Mouse (Mus musculus) sigmoid colon, adult 10 weeks (tissue): ENCODE measurements around the gene Dolpp1. TPM values are rescaled to one million over a fixed set of nuclear protein-coding genes. Genes with fewer than 3 reads are reported as not detected.

ENCODE experiments used
- polyA plus RNA-seq: library from polyadenylated mRNA; stranded (reverse); fragments of 350-450 nt; fragmentation: Illumina TruSeq; extraction: RNeasy Lipid Tissue Mini Kit (QIAGEN cat#74804); gene quantifications from one replicate; pipeline ENCODE4 v1.2.3, GENCODE M21; 2014; ENCODE audit warnings: low read depth, low replicate concordance

Dolpp1 gene
- 3.6 TPM for polyA plus RNA-seq

GRCm38 (mm10) chr2:30392114-30392576, at the start of gene Dolpp1:
TSS of gene Dolpp1 (plus strand) at chr2:30392254.

GRCm38 (mm10) chr2:30358533-30359531, 33.2 kb upstream of the Dolpp1 start, which contains the start of gene Sh3glb2:
TSS of gene Sh3glb2 (minus strand) at chr2:30359337.

GRCm38 (mm10) chr2:30363773-30364650, 28.0 kb upstream of the Dolpp1 start, which contains the start of gene Miga2:
TSS of gene Miga2 (plus strand) at chr2:30364233.

GRCm38 (mm10) chr2:30415157-30415935, 23.3 kb downstream of the Dolpp1 start, which contains the start of gene Crat:
TSS of gene Crat (minus strand) at chr2:30415813.

GRCm38 (mm10) chr2:30415936-30416648, 24.0 kb downstream of the Dolpp1 start, which contains the start of gene Ptpa:
TSS of gene Ptpa (plus strand) at chr2:30416039.

Other genes with a start within 250 kb of the Dolpp1 start
- gene Endog, start 220.8 kb upstream of the Dolpp1 start, polyA plus RNA-seq, result not detected
- 0.54 TPM for gene Spout1, start 213.8 kb upstream of the Dolpp1 start, polyA plus RNA-seq
- 3.4 TPM for gene Kyat1, start 186.4 kb upstream of the Dolpp1 start, polyA plus RNA-seq
- gene Lrrc8a, start 154.5 kb upstream of the Dolpp1 start, polyA plus RNA-seq, result 2.9 TPM
- 0.09 TPM for gene Gm28035, start 151.7 kb upstream of the Dolpp1 start, polyA plus RNA-seq
- gene Phyhd1, start 126.1 kb upstream of the Dolpp1 start, polyA plus RNA-seq, result 2.7 TPM
- gene Gm28038, start 111.2 kb upstream of the Dolpp1 start, polyA plus RNA-seq, result 4.4 TPM
- 6.0 TPM for gene Dolk, start 105.9 kb upstream of the Dolpp1 start, polyA plus RNA-seq
- 9.2 TPM for gene Nup188, start 105.9 kb upstream of the Dolpp1 start, polyA plus RNA-seq
- 1.7 TPM for gene Sh3glb2, start 32.9 kb upstream of the Dolpp1 start, polyA plus RNA-seq
- 1.1 TPM for gene Miga2, start 28.0 kb upstream of the Dolpp1 start, polyA plus RNA-seq
- gene Crat, start 23.6 kb downstream of the Dolpp1 start, polyA plus RNA-seq, result 4.5 TPM
- 3.3 TPM for gene Ptpa, start 23.8 kb downstream of the Dolpp1 start, polyA plus RNA-seq
- not detected for gene Ier5l, start 82.0 kb downstream of the Dolpp1 start, polyA plus RNA-seq
- gene Cstad, start 202.8 kb downstream of the Dolpp1 start, polyA plus RNA-seq, result not detected